Mouse (Mus musculus) embryonic facial prominence, embryonic 13.5 days (tissue): ENCODE data around the gene Krt8. TPM values are rescaled to one million over a fixed set of nuclear protein-coding genes. Genes with fewer than 3 reads are reported as not detected.
"Not testable (repeated sequence)": the region's sequence is repeated elsewhere in the genome, so short reads cannot be mapped to it uniquely, and the experiment has no call there.

Experiments used
- ATAC-seq: fragments of 200-750 bp; cut with Nextera tagmentation; 2 replicates; pipeline ENCODE4 v1.8.0; 2017; ENCODE audit warnings: low read depth; ENCODE audit not compliant: insufficient number of reproducible peaks, insufficient read depth, low FRiP score, low TSS enrichment
- H3K27ac ChIP-seq: fragments of 300-500 bp; sonication (generic); 2 replicates; pipeline ENCODE4 v1.5.1; 2015; ENCODE audit warnings: moderate library complexity, mild to moderate bottlenecking, inconsistent platforms
- H3K27me3 ChIP-seq: fragments of 300-500 bp; sonication (generic); 2 replicates; pipeline ENCODE4 v1.6.1; 2015; ENCODE audit warnings: mild to moderate bottlenecking, inconsistent platforms
- H3K36me3 ChIP-seq: fragments of 300-500 bp; sonication (generic); 2 replicates; pipeline ENCODE4 v1.6.1; 2015; ENCODE audit warnings: mild to moderate bottlenecking, inconsistent platforms
- H3K4me1 ChIP-seq: fragments of 300-500 bp; sonication (generic); 2 replicates; pipeline ENCODE4 v1.6.1; 2015; ENCODE audit warnings: inconsistent platforms
- H3K4me2 ChIP-seq: fragments of 300-500 bp; sonication (generic); 2 replicates; pipeline ENCODE4 v1.6.1; 2015; ENCODE audit warnings: moderate library complexity, mild to moderate bottlenecking, inconsistent platforms
- H3K4me3 ChIP-seq: fragments of 300-500 bp; sonication (generic); 2 replicates; pipeline ENCODE4 v1.5.1; 2015; ENCODE audit warnings: mild to moderate bottlenecking, inconsistent platforms
- H3K9ac ChIP-seq: fragments of 300-500 bp; sonication (generic); 2 replicates; pipeline ENCODE4 v1.6.1; 2015; ENCODE audit warnings: mild to moderate bottlenecking, inconsistent platforms
- H3K9me3 ChIP-seq: fragments of 300-500 bp; sonication (generic); 2 replicates; pipeline ENCODE4 v1.6.1; 2016; ENCODE audit warnings: inconsistent platforms
- WGBS: fragments of 180-500 bp; shearing (Covaris S2); methylation state at CpG from one replicate; pipeline ENCODE4 v1.1.7; 2015; ENCODE audit warnings: mixed read lengths; 5-methylcytosine and 5-hydroxymethylcytosine counted together
- polyA plus RNA-seq: library from polyadenylated mRNA; unstranded; fragments of >200 nt; fragmentation: Nextera tagmentation; extraction: Ambion mirVana; gene quantifications from 2 replicates; pipeline ENCODE4 v1.2.1, GENCODE M21; 2015

The Krt8 gene
- polyA plus RNA-seq, 1 experiment from 2014 or later = 38.6 TPM

DNA sequence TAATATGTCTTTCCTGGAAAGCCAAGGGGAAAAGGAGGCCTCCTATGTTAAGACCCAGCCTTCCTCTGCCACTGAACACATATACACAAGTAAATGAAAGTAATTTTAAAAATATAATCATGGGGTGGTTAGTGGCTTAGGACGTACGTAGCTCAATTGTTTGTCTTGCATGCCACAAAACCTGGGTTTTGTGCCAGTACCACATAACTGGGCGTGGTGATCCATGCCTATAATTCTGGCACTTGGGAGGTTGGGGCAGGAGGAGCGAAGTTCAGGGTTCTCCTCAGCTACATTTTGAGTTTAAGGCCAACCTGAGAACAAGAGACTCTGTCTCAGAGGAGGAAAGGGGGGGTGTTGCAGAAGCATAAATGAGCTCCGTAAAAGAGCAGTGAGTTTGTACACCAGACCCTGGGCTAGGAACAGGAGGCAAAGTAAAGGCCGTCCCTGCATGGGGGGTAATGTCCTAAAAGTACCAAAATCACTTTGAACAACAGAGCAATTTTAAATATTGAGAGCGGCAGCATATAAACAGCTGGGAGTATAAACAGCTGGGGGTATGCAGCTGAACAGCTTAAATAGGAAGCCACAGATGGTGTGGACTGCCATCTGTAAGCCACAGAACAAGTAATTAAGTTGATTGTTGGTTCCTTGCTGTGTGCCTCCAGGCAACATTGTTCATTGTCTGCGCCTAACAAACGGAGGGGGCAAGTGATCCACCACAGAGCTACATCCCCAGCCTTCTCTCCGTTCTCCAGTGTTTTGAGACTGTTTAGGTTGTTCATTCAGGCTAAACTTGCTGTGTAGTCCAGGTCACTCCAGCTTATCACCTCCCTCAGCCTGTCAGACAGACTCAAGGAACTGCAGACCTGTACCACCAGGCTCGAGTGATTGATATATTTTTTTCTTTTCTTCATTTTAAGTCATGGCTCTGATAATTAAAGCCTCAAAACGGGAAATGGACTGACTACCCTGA is 3.1 kb upstream of the Krt8 start:
- Histone ChIP-seq H3K27ac (peak overlapping the region; percentile 66), H3K27me3 (peaks cover 60% of the 10 kb centered on the region), H3K9ac (no peak overlapping the region; the same call in 1 of the 2 replicates), H3K4me1 (peaks cover 56% of the 10 kb centered on the region), H3K36me3 (no peaks in the 10 kb centered on the region), H3K9me3 (no peaks in the 10 kb centered on the region), H3K4me3 (no peak overlapping the region), H3K4me2 (peak overlapping the region; percentile 26; the same call in 1 of the 2 replicates)
- ATAC-seq = no peak
- WGBS = 28% methylated on average over 12 of the region's 12 CpGs

DNA sequence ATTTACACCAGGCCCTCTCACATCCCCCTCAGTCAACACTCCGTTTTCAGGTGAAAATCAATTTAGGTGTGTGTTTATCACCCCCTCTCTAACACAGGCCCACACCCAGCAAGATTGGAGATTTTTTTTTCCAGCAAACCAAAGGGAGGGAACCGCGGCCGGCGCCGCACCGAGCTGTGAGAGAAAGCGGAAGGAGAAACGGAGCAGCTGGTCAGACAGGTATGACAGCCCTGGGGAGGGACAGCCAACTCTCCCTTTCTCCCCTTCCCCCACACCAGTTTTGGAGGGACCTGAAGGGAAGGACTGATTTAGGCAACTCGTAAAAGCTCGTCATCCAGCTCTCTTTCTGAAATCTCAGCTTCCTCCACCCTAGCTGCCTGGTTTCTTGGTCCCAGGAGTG is 2.0 kb upstream of the Krt8 start:
- Histone ChIP-seq H3K36me3 (no peaks in the 10 kb centered on the region), H3K9ac (no peak overlapping the region), H3K4me1 (peaks cover 56% of the 10 kb centered on the region), H3K27ac (peak overlapping the region; percentile 66), H3K9me3 (no peaks in the 10 kb centered on the region), H3K4me3 (no peak overlapping the region), H3K4me2 (peak overlapping the region; percentile 26), H3K27me3 (peaks cover 68% of the 10 kb centered on the region)
- no peak for ATAC-seq
- 16% methylated on average over 11 of the region's 11 CpGs for WGBS

DNA sequence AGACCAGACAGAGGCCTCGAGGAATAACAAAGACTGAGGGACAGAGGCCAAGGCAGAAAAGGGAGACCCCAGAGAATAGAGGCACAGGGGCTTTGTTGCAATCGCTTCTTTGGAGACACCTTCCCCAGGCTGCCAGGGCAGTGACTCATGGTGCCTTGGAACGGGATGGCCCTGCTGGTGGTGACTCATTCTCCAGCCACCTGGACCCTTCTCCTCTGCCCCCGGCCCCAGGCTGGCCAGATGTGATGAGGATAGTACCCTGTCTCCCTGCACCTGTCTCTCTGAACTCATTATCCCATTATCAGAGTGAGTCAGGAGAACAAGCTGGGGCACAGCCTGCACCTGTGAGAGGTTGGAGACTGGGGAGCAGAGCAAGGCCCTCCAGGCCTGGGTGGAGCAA is 1.0 kb upstream of the Krt8 start:
- H3K4me2 ChIP-seq = no peak overlapping the region
- H3K27ac ChIP-seq = no peak overlapping the region
- WGBS = 38% methylated on average over 4 of the region's 4 CpGs
- H3K36me3 ChIP-seq = no peaks in the 10 kb centered on the region
- no peak overlapping the region for H3K9ac ChIP-seq
- no peaks in the 10 kb centered on the region for H3K9me3 ChIP-seq
- H3K27me3 ChIP-seq = peaks cover 75% of the 10 kb centered on the region
- ATAC-seq = no peak
- H3K4me1 ChIP-seq = peaks cover 49% of the 10 kb centered on the region
- no peak overlapping the region for H3K4me3 ChIP-seq

DNA sequence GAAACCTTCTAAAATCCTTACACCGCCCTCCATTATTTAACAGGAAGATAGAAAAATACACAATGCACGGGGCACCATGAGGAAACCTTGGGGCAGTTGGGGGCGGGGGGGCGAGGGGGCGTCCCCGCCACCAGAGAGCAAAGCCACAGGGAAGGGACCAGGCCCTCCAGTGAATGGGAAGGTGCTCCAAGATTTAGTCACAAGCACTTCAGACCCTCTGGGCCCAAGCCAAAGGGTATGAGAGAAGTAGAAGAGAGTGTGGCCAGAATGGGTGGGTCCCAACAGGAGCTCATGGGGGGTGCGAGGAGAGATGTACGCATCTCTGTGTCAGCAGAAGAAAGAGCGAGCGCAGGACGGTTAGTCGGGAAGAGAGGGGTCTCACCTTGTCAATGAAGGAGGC is 766 bp downstream of the Krt8 start:
- Histone ChIP-seq H3K36me3 (no peaks in the 10 kb centered on the region), H3K4me1 (peaks cover 48% of the 10 kb centered on the region), H3K27me3 (peaks cover 67% of the 10 kb centered on the region), H3K4me3 (peak overlapping the region; percentile 43), H3K9me3 (no peaks in the 10 kb centered on the region), H3K27ac (0 out of 2 replicates have a peak overlapping the region, but pooled peaks have one; percentile 3), H3K9ac (peak overlapping the region; percentile 63), H3K4me2 (peak overlapping the region; percentile 58)
- 13% methylated on average over 12 of the region's 12 CpGs for WGBS
- ATAC-seq = no peak

- H3K9ac ChIP-seq = peak overlapping the region; percentile 63
- H3K4me2 ChIP-seq = peak overlapping the region; percentile 58
- peak overlapping the region; percentile 43 for H3K4me3 ChIP-seq
- H3K27ac ChIP-seq = peak overlapping the region; percentile 3; the same call in 1 of the 2 replicates
- peaks cover 43% of the 10 kb centered on the region for H3K4me1 ChIP-seq
- peaks cover 62% of the 10 kb centered on the region for H3K27me3 ChIP-seq
- 5% methylated on average over 34 of the region's 34 CpGs for WGBS
- H3K36me3 ChIP-seq = no peaks in the 10 kb centered on the region
- no peaks in the 10 kb centered on the region for H3K9me3 ChIP-seq
- no peak for ATAC-seq
Observed at GRCm38 (mm10) chr15:102002646-102003488, 1.4 kb downstream of the Krt8 start.

- Histone ChIP-seq H3K9ac (no peak overlapping the region), H3K36me3 (no peaks in the 10 kb centered on the region), H3K27ac (no peak overlapping the region), H3K9me3 (no peaks in the 10 kb centered on the region; the same call in 1 of the 2 replicates), H3K4me2 (no peak overlapping the region), H3K4me3 (no peak overlapping the region), H3K27me3 (peaks cover 40% of the 10 kb centered on the region), H3K4me1 (peaks cover 15% of the 10 kb centered on the region)
- no peak for ATAC-seq
- WGBS = 84% methylated on average over 11 of the region's 11 CpGs
Observed at GRCm38 (mm10) chr15:101999676-102000335, 4.5 kb downstream of the Krt8 start.

GRCm38 (mm10) chr15:101999156-101999555 is 5.1 kb downstream of the Krt8 start:
- Histone ChIP-seq H3K4me3 (no peak overlapping the region), H3K27ac (no peak overlapping the region), H3K4me1 (peaks cover 11% of the 10 kb centered on the region), H3K27me3 (peaks cover 33% of the 10 kb centered on the region), H3K9ac (no peak overlapping the region), H3K36me3 (no peaks in the 10 kb centered on the region), H3K4me2 (no peak overlapping the region), H3K9me3 (no peaks in the 10 kb centered on the region; the same call in 1 of the 2 replicates)
- no peak for ATAC-seq
- 92% methylated on average over 11 of the region's 11 CpGs for WGBS

- ATAC-seq, H3K4me2 ChIP-seq: not testable (repeated sequence)
Observed at GRCm38 (mm10) chr15:101996450-101997078, 7.7 kb downstream of the Krt8 start.

GRCm38 (mm10) chr15:101995484-101996236 is 8.6 kb downstream of the Krt8 start:
- WGBS = 86% methylated on average over 4 of the region's 4 CpGs
- no peak for ATAC-seq
- no peak overlapping the region for H3K27ac ChIP-seq

More at GRCm38 (mm10) chr15:101996450-101997078, 7.7 kb downstream of the Krt8 start:
- not testable (repeated sequence) for H3K9me3 ChIP-seq, H3K27ac ChIP-seq, H3K36me3 ChIP-seq, H3K4me1 ChIP-seq, H3K4me3 ChIP-seq, H3K9ac ChIP-seq, H3K27me3 ChIP-seq
- 82% methylated on average over 11 of the region's 11 CpGs for WGBS

GRCm38 (mm10) chr15:101994365-101994764 is 9.9 kb downstream of the Krt8 start:
- no peak overlapping the region for H3K4me2 ChIP-seq
- no peak overlapping the region for H3K4me3 ChIP-seq
- no peak overlapping the region for H3K27ac ChIP-seq
- H3K27me3 ChIP-seq = no peaks in the 10 kb centered on the region
- H3K9me3 ChIP-seq = no peaks in the 10 kb centered on the region; the same call in 1 of the 2 replicates
- WGBS = 86% methylated on average over 6 of the region's 6 CpGs
- H3K4me1 ChIP-seq = 0 out of 2 replicates have a peak, but pooled peaks cover 5% of the 10 kb centered on the region
- ATAC-seq = no peak
- no peaks in the 10 kb centered on the region for H3K36me3 ChIP-seq
- H3K9ac ChIP-seq = no peak overlapping the region

More at GRCm38 (mm10) chr15:101995484-101996236, 8.6 kb downstream of the Krt8 start:
- H3K4me3 ChIP-seq = no peak overlapping the region
- no peak overlapping the region for H3K9ac ChIP-seq
- peaks cover 2% of the 10 kb centered on the region; the same call in 1 of the 2 replicates for H3K27me3 ChIP-seq
- H3K9me3 ChIP-seq = no peaks in the 10 kb centered on the region; the same call in 1 of the 2 replicates
- H3K4me2 ChIP-seq = no peak overlapping the region
- H3K36me3 ChIP-seq = no peaks in the 10 kb centered on the region
- 0 out of 2 replicates have a peak, but pooled peaks cover 2% of the 10 kb centered on the region for H3K4me1 ChIP-seq
